Mouse (Mus musculus): ENCODE results near the gene Lamp2. TPM values are rescaled to one million over a fixed set of nuclear protein-coding genes. Genes with fewer than 3 reads are reported as not detected.
A peak's percentile ranks its signal among the peaks of the same experiment; 100 is the strongest.
"Not testable (repeated sequence)": the region's sequence is repeated elsewhere in the genome, so short reads cannot be mapped to it uniquely, and the experiment has no call there.

Lamp2 gene
- polyA plus RNA-seq, 1 experiment from 2014 or later: 158 TPM

GRCm38 (mm10) chrX:38422396-38422795, 33.9 kb downstream of the Lamp2 start:
- ATAC-seq: no peak
- Histone ChIP-seq H3K36me3 (no peaks in the 10 kb centered on the region), H3K9me3 (no peaks in the 10 kb centered on the region), H3K4me1 (replicated peaks) (no peaks in the 10 kb centered on the region), H3K4me2 (replicated peaks) (no peak overlapping the region), H3K27me3 (replicated peaks) (no peaks in the 10 kb centered on the region), H3K9ac (no peak overlapping the region), H3K4me3 (replicated peaks) (no peak overlapping the region), H3K27ac (no peak overlapping the region)
- 70% methylated on average over 3 of the region's 3 CpGs for WGBS

- 76% methylated on average over 3 of the region's 3 CpGs for WGBS
- no peak overlapping the region for H3K4me2 ChIP-seq (replicated peaks)
Measured at GRCm38 (mm10) chrX:38403879-38404278, 52.4 kb downstream of the Lamp2 start.

GRCm38 (mm10) chrX:38402981-38403380, 53.3 kb downstream of the Lamp2 start:
- H3K36me3 ChIP-seq: no peaks in the 10 kb centered on the region
- H3K9me3 ChIP-seq: no peaks in the 10 kb centered on the region
- H3K4me2 ChIP-seq (replicated peaks): no peak overlapping the region
- no peak overlapping the region for H3K27ac ChIP-seq
- no peak for ATAC-seq
- H3K9ac ChIP-seq: no peak overlapping the region
- no peak overlapping the region for H3K4me3 ChIP-seq (replicated peaks)
- no peaks in the 10 kb centered on the region for H3K4me1 ChIP-seq (replicated peaks)
- WGBS: 82% methylated on average over 5 of the region's 5 CpGs
- H3K27me3 ChIP-seq (replicated peaks): no peaks in the 10 kb centered on the region

More at GRCm38 (mm10) chrX:38403879-38404278, 52.4 kb downstream of the Lamp2 start:
- ATAC-seq: no peak
- no peaks in the 10 kb centered on the region for H3K9me3 ChIP-seq
- H3K9ac ChIP-seq: no peak overlapping the region
- no peaks in the 10 kb centered on the region for H3K27me3 ChIP-seq (replicated peaks)
- no peaks in the 10 kb centered on the region for H3K4me1 ChIP-seq (replicated peaks)
- H3K36me3 ChIP-seq: no peaks in the 10 kb centered on the region
- H3K27ac ChIP-seq: no peak overlapping the region
- no peak overlapping the region for H3K4me3 ChIP-seq (replicated peaks)

GRCm38 (mm10) chrX:38402004-38402403, 54.2 kb downstream of the Lamp2 start:
- 39% methylated on average over 6 of the region's 6 CpGs for WGBS
- H3K36me3 ChIP-seq: no peaks in the 10 kb centered on the region

GRCm38 (mm10) chrX:38400616-38401015, 55.6 kb downstream of the Lamp2 start:
- no peak overlapping the region for H3K4me3 ChIP-seq (replicated peaks)
- H3K27me3 ChIP-seq (replicated peaks): no peaks in the 10 kb centered on the region
- no peaks in the 10 kb centered on the region for H3K36me3 ChIP-seq
- H3K4me1 ChIP-seq (replicated peaks): no peaks in the 10 kb centered on the region
- no peaks in the 10 kb centered on the region for H3K9me3 ChIP-seq
- no peak for ATAC-seq
- no peak overlapping the region for H3K9ac ChIP-seq
- H3K4me2 ChIP-seq (replicated peaks): no peak overlapping the region
- H3K27ac ChIP-seq: no peak overlapping the region
- 78% methylated on average over 3 of the region's 3 CpGs for WGBS

More at GRCm38 (mm10) chrX:38402004-38402403, 54.2 kb downstream of the Lamp2 start:
- no peak overlapping the region for H3K27ac ChIP-seq
- ATAC-seq: peak; percentile 43; the same call in 1 of the 2 replicates
- no peak overlapping the region for H3K4me2 ChIP-seq (replicated peaks)
- H3K4me3 ChIP-seq (replicated peaks): no peak overlapping the region
- H3K27me3 ChIP-seq (replicated peaks): no peaks in the 10 kb centered on the region
- H3K9me3 ChIP-seq: no peaks in the 10 kb centered on the region
- H3K4me1 ChIP-seq (replicated peaks): no peaks in the 10 kb centered on the region
- no peak overlapping the region for H3K9ac ChIP-seq

- no peak overlapping the region for H3K9ac ChIP-seq
- 79% methylated on average over 1 of the region's 1 CpGs for WGBS
- no peak for ATAC-seq
- no peaks in the 10 kb centered on the region for H3K36me3 ChIP-seq
- no peak overlapping the region for H3K4me2 ChIP-seq (replicated peaks)
- no peaks in the 10 kb centered on the region for H3K27me3 ChIP-seq (replicated peaks)
- no peaks in the 10 kb centered on the region for H3K9me3 ChIP-seq
- H3K4me3 ChIP-seq (replicated peaks): no peak overlapping the region
- H3K4me1 ChIP-seq (replicated peaks): no peaks in the 10 kb centered on the region
- H3K27ac ChIP-seq: no peak overlapping the region
Measured at GRCm38 (mm10) chrX:38399671-38400070, 56.6 kb downstream of the Lamp2 start.

- H3K36me3 ChIP-seq; H3K27me3 ChIP-seq (replicated peaks); H3K27ac ChIP-seq; H3K4me1 ChIP-seq (replicated peaks); H3K9me3 ChIP-seq; H3K4me3 ChIP-seq (replicated peaks); H3K9ac ChIP-seq; H3K4me2 ChIP-seq (replicated peaks); ATAC-seq: not testable (repeated sequence)
- 73% methylated on average over 1 of the region's 1 CpGs for WGBS
Measured at GRCm38 (mm10) chrX:38373169-38373568, 83.1 kb downstream of the Lamp2 start.

- not testable (repeated sequence) for H3K9ac ChIP-seq; H3K36me3 ChIP-seq; H3K9me3 ChIP-seq; H3K27ac ChIP-seq; ATAC-seq; H3K4me3 ChIP-seq (replicated peaks); H3K4me2 ChIP-seq (replicated peaks); H3K27me3 ChIP-seq (replicated peaks); H3K4me1 ChIP-seq (replicated peaks)
- 84% methylated on average over 1 of the region's 1 CpGs for WGBS
Measured at GRCm38 (mm10) chrX:38364621-38365020, 91.6 kb downstream of the Lamp2 start.

GRCm38 (mm10) chrX:38362016-38362415, 94.2 kb downstream of the Lamp2 start:
- H3K27ac ChIP-seq: no peak overlapping the region
- no peak overlapping the region for H3K9ac ChIP-seq
- ATAC-seq: no peak
- H3K4me3 ChIP-seq (replicated peaks): no peak overlapping the region
- WGBS: 76% methylated on average over 8 of the region's 8 CpGs
- no peaks in the 10 kb centered on the region for H3K36me3 ChIP-seq
- no peak overlapping the region for H3K4me2 ChIP-seq (replicated peaks)
- no peaks in the 10 kb centered on the region for H3K27me3 ChIP-seq (replicated peaks)
- no peaks in the 10 kb centered on the region for H3K9me3 ChIP-seq
- no peaks in the 10 kb centered on the region for H3K4me1 ChIP-seq (replicated peaks)

Other genes with a start within 250 kb of the Lamp2 start
- 25.5 and 30.6 TPM in 2 replicates for gene Tmem255a, start 204.0 kb downstream of the Lamp2 start, polyA plus RNA-seq (2015; fragmentation: Nextera tagmentation; extraction: Ambion mirVana)
- gene Atp1b4, start 140.3 kb downstream of the Lamp2 start, polyA plus RNA-seq (2015; fragmentation: Nextera tagmentation; extraction: Ambion mirVana): 0.25 TPM in 1 of 2 replicates, not detected in the other
- 24.7 and 29.3 TPM in 2 replicates for gene Cul4b, start 119.7 kb upstream of the Lamp2 start, polyA plus RNA-seq (2015; fragmentation: Nextera tagmentation; extraction: Ambion mirVana)
- 95.2 and 104 TPM in 2 replicates for gene Mcts1, start 144.1 kb upstream of the Lamp2 start, polyA plus RNA-seq (2015; fragmentation: Nextera tagmentation; extraction: Ambion mirVana)
- gene C1galt1c1, start 178.6 kb upstream of the Lamp2 start, polyA plus RNA-seq (2015; fragmentation: Nextera tagmentation; extraction: Ambion mirVana): 57.8 and 60.9 TPM in 2 replicates